Mouse (Mus musculus): Measurements from ENCODE around the gene C2cd4b. TPM values are rescaled to one million over a fixed set of nuclear protein-coding genes. Genes with fewer than 3 reads are reported as not detected.

The C2cd4b gene
- polyA plus RNA-seq, 1 experiment from 2014 or later, result 0.80 TPM

DNA sequence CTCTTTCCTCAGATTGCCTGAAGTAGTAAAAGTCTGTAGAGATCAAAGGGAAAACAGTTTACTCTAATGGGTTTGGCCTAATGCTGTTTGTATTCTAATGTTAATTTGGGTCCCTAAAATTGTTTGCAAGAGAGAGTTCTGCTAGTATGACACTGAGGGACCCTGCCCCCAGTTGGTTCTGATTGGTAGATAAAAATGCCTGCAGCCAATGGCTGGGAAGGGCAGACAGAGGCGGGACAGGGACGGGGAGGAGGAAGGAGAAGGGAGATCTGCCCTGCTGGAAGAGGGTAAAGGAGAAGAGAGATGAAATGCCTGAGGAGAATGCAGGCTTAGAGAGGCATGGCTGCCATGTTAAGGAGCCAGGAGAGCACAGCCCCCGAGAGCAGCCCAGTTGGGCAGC, 7.7 kb downstream of the C2cd4b start:
- H3K4me1 ChIP-seq (replicated peaks; ENCODE audit: control insufficient read depth, insufficient read depth, low read length), result no peaks in the 10 kb centered on the region
- no peak for ATAC-seq (ENCODE audit: low FRiP score)

DNA sequence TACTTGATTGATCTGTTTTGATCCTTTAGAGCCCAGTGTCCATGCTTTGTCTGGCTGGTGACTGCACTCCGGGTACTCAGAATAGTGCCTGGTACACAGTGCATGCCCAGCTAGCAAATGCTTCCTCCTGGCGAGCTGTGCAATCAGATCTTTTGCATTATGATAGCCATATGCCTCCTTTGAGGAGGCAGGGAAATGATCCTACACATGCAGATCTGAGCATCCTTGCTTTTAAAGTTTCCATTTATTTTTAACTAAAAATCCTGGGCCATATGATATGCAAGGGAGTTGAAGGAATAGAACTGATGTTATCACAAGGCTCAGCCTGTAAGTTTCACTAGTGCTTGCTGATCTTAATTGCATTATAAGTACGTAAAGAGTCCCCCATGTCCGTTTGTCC, 9.6 kb downstream of the C2cd4b start:
- DNase-seq (ENCODE audit: low spot score), result no peak
- Histone ChIP-seq H3K27me3 (ENCODE audit: control insufficient read depth, insufficient read depth, low read length) (no peaks in the 10 kb centered on the region), H3K4me3 (replicated peaks; ENCODE audit: low read length) (no peak overlapping the region), H3K27ac (no peak overlapping the region), H3K4me1 (replicated peaks; ENCODE audit: control insufficient read depth, insufficient read depth, low read length) (no peaks in the 10 kb centered on the region), H3K9me3 (ENCODE audit: control insufficient read depth, low read length) (no peaks in the 10 kb centered on the region), H3K36me3 (replicated peaks; ENCODE audit: control insufficient read depth, insufficient read depth) (no peaks in the 10 kb centered on the region), H3K4me2 (replicated peaks) (no peak overlapping the region), H3K9ac (no peak overlapping the region)
- no peak for ATAC-seq (ENCODE audit: low FRiP score)
- 82% methylated on average over 4 of the region's 4 CpGs for WGBS

More for the DNA sequence above, 7.7 kb downstream of the C2cd4b start:
- H3K27ac ChIP-seq, result no peak overlapping the region
- no peak overlapping the region for H3K9ac ChIP-seq
- no peaks in the 10 kb centered on the region for H3K9me3 ChIP-seq (ENCODE audit: control insufficient read depth, low read length)
- 28% methylated on average over 3 of the region's 3 CpGs for WGBS
- no peak overlapping the region for H3K4me2 ChIP-seq (replicated peaks)
- no peaks in the 10 kb centered on the region for H3K36me3 ChIP-seq (replicated peaks; ENCODE audit: control insufficient read depth, insufficient read depth)
- no peak overlapping the region for H3K4me3 ChIP-seq (replicated peaks; ENCODE audit: low read length)
- no peak for DNase-seq (ENCODE audit: low spot score)
- H3K27me3 ChIP-seq (ENCODE audit: control insufficient read depth, insufficient read depth, low read length), result no peaks in the 10 kb centered on the region

DNA sequence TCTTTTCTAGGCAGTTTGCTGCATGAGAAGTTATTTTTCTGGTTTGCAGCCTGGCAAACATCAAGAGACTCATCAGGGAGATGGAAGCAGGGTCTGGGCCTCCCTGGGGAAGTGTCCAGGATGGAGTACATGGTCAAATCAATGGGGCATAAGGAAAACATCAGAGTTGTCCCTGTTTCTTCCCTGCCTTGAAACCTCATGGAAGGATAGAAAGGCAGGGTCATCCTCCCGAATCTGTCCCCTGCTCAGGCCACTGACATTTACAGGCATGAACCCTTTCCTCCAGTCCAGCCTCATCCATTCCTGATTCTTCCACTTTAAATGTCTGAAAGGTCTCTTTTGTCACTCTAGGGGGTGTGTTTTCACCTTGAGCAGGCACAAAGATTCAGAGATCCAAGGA, 10.2 kb downstream of the C2cd4b start:
- Histone ChIP-seq H3K27ac (no peak overlapping the region), H3K36me3 (replicated peaks; ENCODE audit: control insufficient read depth, insufficient read depth) (no peaks in the 10 kb centered on the region), H3K9ac (no peak overlapping the region), H3K9me3 (ENCODE audit: control insufficient read depth, low read length) (no peaks in the 10 kb centered on the region), H3K27me3 (ENCODE audit: control insufficient read depth, insufficient read depth, low read length) (no peaks in the 10 kb centered on the region), H3K4me1 (replicated peaks; ENCODE audit: control insufficient read depth, insufficient read depth, low read length) (no peaks in the 10 kb centered on the region), H3K4me2 (replicated peaks) (no peak overlapping the region), H3K4me3 (replicated peaks; ENCODE audit: low read length) (no peak overlapping the region)
- no peak for ATAC-seq (ENCODE audit: low FRiP score)
- DNase-seq (ENCODE audit: low spot score), result no peak
- WGBS, result 83% methylated on average over 1 of the region's 1 CpGs

DNA sequence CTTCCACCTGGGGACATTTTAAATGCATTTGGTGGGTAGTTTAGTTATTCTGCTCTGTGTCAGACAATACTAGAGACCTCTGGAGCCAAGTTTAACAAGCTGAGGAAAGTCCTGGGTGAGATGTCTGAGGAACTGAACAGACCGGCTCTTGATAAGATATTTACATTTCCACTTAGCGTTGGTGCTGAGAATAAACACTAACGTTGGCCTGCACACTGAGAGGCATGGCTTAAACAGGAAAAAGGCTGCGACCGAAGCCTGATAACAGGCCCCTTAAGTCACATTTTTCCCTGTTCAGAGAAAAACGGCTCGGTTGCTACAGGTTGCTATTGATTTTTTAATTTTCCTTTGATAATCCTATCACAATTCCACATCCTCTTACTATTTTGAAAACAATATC, 12.1 kb downstream of the C2cd4b start:
- 82% methylated on average over 7 of the region's 7 CpGs for WGBS
- no peak overlapping the region for H3K4me2 ChIP-seq (replicated peaks)
- H3K9me3 ChIP-seq (ENCODE audit: control insufficient read depth, low read length), result no peaks in the 10 kb centered on the region
- no peak overlapping the region for H3K27ac ChIP-seq
- H3K4me1 ChIP-seq (replicated peaks; ENCODE audit: control insufficient read depth, insufficient read depth, low read length), result no peaks in the 10 kb centered on the region
- no peak overlapping the region for H3K9ac ChIP-seq
- no peaks in the 10 kb centered on the region for H3K27me3 ChIP-seq (ENCODE audit: control insufficient read depth, insufficient read depth, low read length)
- no peak overlapping the region for H3K4me3 ChIP-seq (replicated peaks; ENCODE audit: low read length)
- DNase-seq (ENCODE audit: low spot score) (no peak), ATAC-seq (ENCODE audit: low FRiP score) (no peak)
- no peaks in the 10 kb centered on the region for H3K36me3 ChIP-seq (replicated peaks; ENCODE audit: control insufficient read depth, insufficient read depth)

DNA sequence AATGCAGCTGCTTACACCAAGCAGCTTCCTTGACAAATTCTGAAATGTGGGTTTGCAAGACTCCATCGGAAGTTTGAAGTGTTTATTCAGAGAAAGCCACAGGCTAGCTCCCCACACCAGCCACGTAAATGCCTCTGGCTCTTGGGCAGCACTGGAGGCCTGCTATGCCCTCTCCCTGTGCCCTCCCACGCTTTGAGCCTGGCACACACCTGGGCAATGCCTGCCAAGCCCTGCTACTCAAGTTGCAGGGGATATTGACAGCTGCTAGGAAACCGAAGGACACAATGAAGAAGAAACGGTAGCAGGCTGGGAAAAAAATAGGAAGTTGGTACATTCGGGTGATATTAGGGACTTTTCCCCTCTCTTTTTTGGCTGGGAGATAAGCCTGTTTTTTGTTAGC, 15.0 kb downstream of the C2cd4b start:
- H3K4me3 ChIP-seq (replicated peaks; ENCODE audit: low read length), result no peak overlapping the region
- peaks cover 6% of the 10 kb centered on the region for H3K4me1 ChIP-seq (replicated peaks; ENCODE audit: control insufficient read depth, insufficient read depth, low read length)
- H3K27ac ChIP-seq, result no peak overlapping the region
- DNase-seq (ENCODE audit: low spot score), result no peak
- no peak overlapping the region for H3K9ac ChIP-seq
- no peak overlapping the region for H3K4me2 ChIP-seq (replicated peaks)
- H3K9me3 ChIP-seq (ENCODE audit: control insufficient read depth, low read length), result no peaks in the 10 kb centered on the region
- no peak for ATAC-seq (ENCODE audit: low FRiP score)
- H3K36me3 ChIP-seq (replicated peaks; ENCODE audit: control insufficient read depth, insufficient read depth), result no peaks in the 10 kb centered on the region
- H3K27me3 ChIP-seq (ENCODE audit: control insufficient read depth, insufficient read depth, low read length), result no peaks in the 10 kb centered on the region
- WGBS, result 80% methylated on average over 6 of the region's 6 CpGs

DNA sequence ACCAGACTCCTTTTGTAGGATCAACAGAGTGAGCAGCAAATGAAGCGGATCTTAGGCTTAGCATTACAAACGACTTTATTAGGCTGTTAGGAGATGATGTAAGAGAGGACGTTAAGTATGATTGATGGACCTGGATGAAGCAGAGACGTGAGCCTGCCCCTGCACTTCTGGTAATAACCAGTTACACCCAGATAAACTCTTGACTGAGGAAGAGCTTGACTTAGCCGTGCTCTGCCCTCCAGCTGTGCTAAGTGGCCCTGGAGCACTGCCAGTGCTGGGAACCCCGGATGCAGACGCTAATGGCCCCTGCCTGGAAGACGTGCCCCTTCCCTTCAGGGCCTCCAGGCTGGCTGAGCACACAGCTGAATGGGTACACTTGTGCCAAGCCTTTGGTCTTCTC, 19.3 kb downstream of the C2cd4b start:
- 36% methylated on average over 8 of the region's 8 CpGs for WGBS
- no peak overlapping the region for H3K4me2 ChIP-seq (replicated peaks)
- no peak for DNase-seq (ENCODE audit: low spot score)
- H3K27ac ChIP-seq, result no peak overlapping the region
- no peaks in the 10 kb centered on the region for H3K9me3 ChIP-seq (ENCODE audit: control insufficient read depth, low read length)
- H3K4me1 ChIP-seq (replicated peaks; ENCODE audit: control insufficient read depth, insufficient read depth, low read length), result peaks cover 6% of the 10 kb centered on the region
- no peak overlapping the region for H3K9ac ChIP-seq
- no peak overlapping the region for H3K4me3 ChIP-seq (replicated peaks; ENCODE audit: low read length)
- H3K36me3 ChIP-seq (replicated peaks; ENCODE audit: control insufficient read depth, insufficient read depth), result no peaks in the 10 kb centered on the region
- no peaks in the 10 kb centered on the region for H3K27me3 ChIP-seq (ENCODE audit: control insufficient read depth, insufficient read depth, low read length)
- ATAC-seq (ENCODE audit: low FRiP score), result no peak; the same call in 1 of the 2 replicates

DNA sequence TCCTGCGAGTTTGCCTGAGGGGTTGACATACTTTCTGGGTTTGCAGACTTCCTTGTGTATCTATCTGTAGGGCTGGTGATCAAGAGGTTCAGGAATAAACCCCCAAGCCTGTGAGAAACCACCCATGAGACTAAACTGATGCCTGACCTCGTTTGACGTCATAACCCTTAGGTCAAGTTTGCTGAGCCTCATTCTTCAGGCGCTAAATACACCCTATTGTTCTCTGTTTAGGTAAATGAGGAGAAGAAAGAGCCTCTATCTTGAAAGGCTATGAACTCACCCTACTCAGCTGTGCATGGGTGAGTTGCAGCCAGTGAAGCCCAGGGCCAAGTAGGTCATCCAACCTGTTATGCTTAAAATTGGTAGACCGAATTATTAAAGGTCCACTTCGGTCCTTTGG, 23.5 kb downstream of the C2cd4b start:
- H3K4me3 ChIP-seq (replicated peaks; ENCODE audit: low read length), result no peak overlapping the region
- no peak for ATAC-seq (ENCODE audit: low FRiP score)
- H3K27me3 ChIP-seq (ENCODE audit: control insufficient read depth, insufficient read depth, low read length), result no peaks in the 10 kb centered on the region

DNA sequence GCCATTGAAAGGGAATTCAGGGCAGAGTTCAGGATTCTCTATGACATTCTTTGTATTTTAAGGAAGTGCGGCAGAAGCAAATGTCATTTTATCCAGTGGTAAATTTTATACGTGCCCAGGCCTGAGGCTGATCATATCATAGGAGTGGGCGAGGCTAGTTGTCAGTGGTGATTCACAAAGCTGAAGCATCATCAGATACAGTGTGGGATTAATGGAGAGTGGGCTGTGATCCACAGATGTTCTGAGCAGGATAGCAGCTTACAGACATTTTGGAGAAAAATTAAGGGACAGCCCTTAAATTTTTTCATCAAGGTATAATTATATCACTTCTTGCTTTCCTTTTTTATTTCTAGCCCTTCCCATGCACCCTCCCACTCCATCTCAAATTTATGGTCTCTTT, 24.2 kb downstream of the C2cd4b start:
- H3K27me3 ChIP-seq (ENCODE audit: control insufficient read depth, insufficient read depth, low read length), result no peaks in the 10 kb centered on the region
- no peaks in the 10 kb centered on the region for H3K9me3 ChIP-seq (ENCODE audit: control insufficient read depth, low read length)
- H3K4me3 ChIP-seq (replicated peaks; ENCODE audit: low read length), result no peak overlapping the region
- H3K27ac ChIP-seq, result no peak overlapping the region
- no peak for ATAC-seq (ENCODE audit: low FRiP score)
- WGBS, result 81% methylated on average over 3 of the region's 3 CpGs
- no peak for DNase-seq (ENCODE audit: low spot score)
- no peak overlapping the region for H3K9ac ChIP-seq
- H3K36me3 ChIP-seq (replicated peaks; ENCODE audit: control insufficient read depth, insufficient read depth), result no peaks in the 10 kb centered on the region
- H3K4me2 ChIP-seq (replicated peaks), result no peak overlapping the region
- H3K4me1 ChIP-seq (replicated peaks; ENCODE audit: control insufficient read depth, insufficient read depth, low read length), result peaks cover 3% of the 10 kb centered on the region

More for the DNA sequence above, 23.5 kb downstream of the C2cd4b start:
- Histone ChIP-seq H3K9ac (no peak overlapping the region), H3K4me1 (replicated peaks; ENCODE audit: control insufficient read depth, insufficient read depth, low read length) (peaks cover 6% of the 10 kb centered on the region), H3K9me3 (ENCODE audit: control insufficient read depth, low read length) (no peaks in the 10 kb centered on the region), H3K27ac (no peak overlapping the region), H3K36me3 (replicated peaks; ENCODE audit: control insufficient read depth, insufficient read depth) (no peaks in the 10 kb centered on the region), H3K4me2 (replicated peaks) (no peak overlapping the region)
- WGBS, result 65% methylated on average over 6 of the region's 6 CpGs
- no peak for DNase-seq (ENCODE audit: low spot score)

DNA sequence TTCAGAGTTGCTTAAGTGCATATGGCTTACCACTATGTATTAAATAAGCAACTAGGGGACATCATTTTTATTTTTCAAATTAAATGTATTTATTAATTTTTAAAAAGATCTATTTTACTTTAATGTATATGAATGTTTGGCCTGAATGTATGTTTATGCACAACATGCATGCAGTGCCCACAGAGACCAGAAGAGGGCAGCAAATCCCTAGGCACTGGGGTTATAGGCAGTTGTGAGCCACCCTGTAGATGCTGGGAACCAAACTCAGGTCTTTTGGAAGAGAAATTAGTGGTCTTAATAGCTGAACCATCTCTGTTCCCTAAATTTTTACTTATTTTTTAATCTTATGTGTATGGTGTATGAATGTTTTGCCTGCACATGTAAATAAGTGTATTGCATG, 24.7 kb downstream of the C2cd4b start:
- no peak for DNase-seq (ENCODE audit: low spot score)
- no peaks in the 10 kb centered on the region for H3K4me1 ChIP-seq (replicated peaks; ENCODE audit: control insufficient read depth, insufficient read depth, low read length)

DNA sequence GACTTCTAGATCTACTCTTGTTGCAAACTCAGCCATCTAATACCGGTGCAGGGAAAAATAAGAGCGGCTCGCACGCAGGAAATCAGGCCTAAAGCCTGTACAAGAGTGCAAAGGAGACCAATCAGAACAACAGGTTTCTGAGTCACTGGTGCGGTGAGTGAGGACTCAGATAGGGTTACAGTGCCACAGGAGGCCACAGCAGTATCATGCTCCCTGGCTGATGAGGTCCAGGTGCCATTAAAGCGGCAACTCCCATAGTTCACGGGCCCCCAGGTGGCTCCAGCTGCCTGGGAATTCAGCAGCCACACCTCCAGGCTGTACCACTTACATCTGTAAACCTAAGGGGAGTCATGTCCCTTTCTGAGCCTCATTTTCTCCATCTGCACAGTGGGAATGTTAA, 27.1 kb downstream of the C2cd4b start:
- no peak overlapping the region for H3K27ac ChIP-seq
- ATAC-seq (ENCODE audit: low FRiP score) (no peak), DNase-seq (ENCODE audit: low spot score) (no peak)
- H3K9ac ChIP-seq, result no peak overlapping the region
- H3K4me1 ChIP-seq (replicated peaks; ENCODE audit: control insufficient read depth, insufficient read depth, low read length), result no peaks in the 10 kb centered on the region
- H3K4me2 ChIP-seq (replicated peaks), result no peak overlapping the region
- H3K9me3 ChIP-seq (ENCODE audit: control insufficient read depth, low read length), result no peaks in the 10 kb centered on the region
- H3K36me3 ChIP-seq (replicated peaks; ENCODE audit: control insufficient read depth, insufficient read depth), result no peaks in the 10 kb centered on the region
- 90% methylated on average over 7 of the region's 7 CpGs for WGBS
- no peak overlapping the region for H3K4me3 ChIP-seq (replicated peaks; ENCODE audit: low read length)
- no peaks in the 10 kb centered on the region for H3K27me3 ChIP-seq (ENCODE audit: control insufficient read depth, insufficient read depth, low read length)

More for the DNA sequence above, 24.7 kb downstream of the C2cd4b start:
- Histone ChIP-seq H3K9ac (no peak overlapping the region), H3K27ac (no peak overlapping the region), H3K36me3 (replicated peaks; ENCODE audit: control insufficient read depth, insufficient read depth) (no peaks in the 10 kb centered on the region), H3K27me3 (ENCODE audit: control insufficient read depth, insufficient read depth, low read length) (no peaks in the 10 kb centered on the region), H3K9me3 (ENCODE audit: control insufficient read depth, low read length) (no peaks in the 10 kb centered on the region), H3K4me3 (replicated peaks; ENCODE audit: low read length) (no peak overlapping the region), H3K4me2 (replicated peaks) (no peak overlapping the region)
- no peak for ATAC-seq (ENCODE audit: low FRiP score)

Measured in hindbrain, embryonic 14.5 days (tissue).